Mouse (Mus musculus) left cerebral cortex, adult 11 months (tissue): Measurements from ENCODE around the gene Iltifb.
"Not testable (repeated sequence)": the region's sequence is repeated elsewhere in the genome, so short reads cannot be mapped to it uniquely, and the experiment has no call there.

Source experiments
- DNase-seq: peaks from one replicate; pipeline ENCODE4 v3.0.0; 2022; ENCODE audit warnings: low spot score

Gene Iltifb

GRCm38 (mm10) chr10:118294938-118295337 is at the start of gene Iltifb:
Gene Iltifb, minus strand, starts transcription at chr10:118295038.
- no peak for DNase-seq

- not testable (repeated sequence) for DNase-seq
Observed at GRCm38 (mm10) chr10:118343155-118343554, 48.3 kb upstream of the Iltifb start, which contains the start of gene Gm9046. Gene Gm9046, minus strand, starts transcription at chr10:118343255.

- DNase-seq, result not testable (repeated sequence)
Observed at GRCm38 (mm10) chr10:118337731-118338130, 42.9 kb upstream of the Iltifb start, which contains the start of gene Gm9045. Gene Gm9045, minus strand, starts transcription at chr10:118337831.

GRCm38 (mm10) chr10:118332308-118332707 is 37.5 kb upstream of the Iltifb start, which contains the start of gene Gm9044:
Gene Gm9044, minus strand, starts transcription at chr10:118332408.
- not testable (repeated sequence) for DNase-seq

GRCm38 (mm10) chr10:118326869-118327268 is 32.0 kb upstream of the Iltifb start, which contains the start of gene Gm9040:
Gene Gm9040, minus strand, starts transcription at chr10:118326969.
- not testable (repeated sequence) for DNase-seq

- no peak for DNase-seq
Observed at GRCm38 (mm10) chr10:118319024-118319423, 24.2 kb upstream of the Iltifb start.

- DNase-seq, result not testable (repeated sequence)
Observed at GRCm38 (mm10) chr10:118302133-118302532, 7.3 kb upstream of the Iltifb start.

- DNase-seq, result not testable (repeated sequence)
Observed at GRCm38 (mm10) chr10:118283016-118283415, 11.8 kb downstream of the Iltifb start.

GRCm38 (mm10) chr10:118282565-118282964 is 12.3 kb downstream of the Iltifb start:
- not testable (repeated sequence) for DNase-seq

- not testable (repeated sequence) for DNase-seq
Observed at GRCm38 (mm10) chr10:118278069-118278468, 16.8 kb downstream of the Iltifb start.

- not testable (repeated sequence) for DNase-seq
Observed at GRCm38 (mm10) chr10:118271416-118271815, 23.4 kb downstream of the Iltifb start.

GRCm38 (mm10) chr10:118268812-118269211 is 26.0 kb downstream of the Iltifb start:
- not testable (repeated sequence) for DNase-seq

GRCm38 (mm10) chr10:118258388-118258787 is 36.5 kb downstream of the Iltifb start, which contains the start of gene Gm32802:
Gene Gm32802, plus strand, starts transcription at chr10:118258688.
- DNase-seq, result not testable (repeated sequence)

GRCm38 (mm10) chr10:118250852-118251295 is 44.0 kb downstream of the Iltifb start:
- no peak for DNase-seq

GRCm38 (mm10) chr10:118249006-118249595 is 45.7 kb downstream of the Iltifb start:
- not testable (repeated sequence) for DNase-seq

- DNase-seq, result not testable (repeated sequence)
Observed at GRCm38 (mm10) chr10:118240680-118241079, 54.2 kb downstream of the Iltifb start, which contains the start of gene Gm32717. Gene Gm32717, minus strand, starts transcription at chr10:118240780.
